Mouse (Mus musculus) limb, embryonic 10.5 days (tissue): ENCODE measurements at regions not wholly inside any gene's neighbourhood (a gene's known extent, or its start where the extent isn't known, plus 50 kb on each side); places are given as distances from the start of the nearest gene placed in this dataset.

Source experiments
- DNase-seq: peaks from one replicate; pipeline ENCODE4 v3.0.0-alpha.2; 2017; ENCODE audit warnings: low spot score
- H3K27ac ChIP-seq: fragments of 300-500 bp; sonication (generic); 2 replicates; pipeline ENCODE4 v1.5.1; 2016; ENCODE audit warnings: mild to moderate bottlenecking
- H3K27me3 ChIP-seq: fragments of 300-500 bp; sonication (generic); 2 replicates; pipeline ENCODE4 v1.6.1; 2016; ENCODE audit warnings: low read depth, mild to moderate bottlenecking; ENCODE audit not compliant: poor library complexity, severe bottlenecking
- H3K36me3 ChIP-seq: fragments of 300-500 bp; sonication (generic); 2 replicates; pipeline ENCODE4 v1.6.1; 2016; ENCODE audit warnings: mild to moderate bottlenecking, moderate library complexity
- H3K4me1 ChIP-seq: fragments of 300-500 bp; sonication (generic); 2 replicates; pipeline ENCODE4 v1.6.1; 2016
- H3K4me3 ChIP-seq: fragments of 300-500 bp; sonication (generic); 2 replicates; pipeline ENCODE4 v1.5.1; 2016; ENCODE audit warnings: mild to moderate bottlenecking, moderate library complexity
- H3K9me3 ChIP-seq: fragments of 300-500 bp; sonication (generic); replicated peaks from 2 replicates; pipeline ENCODE4 v1.6.1; 2016; ENCODE audit warnings: mild to moderate bottlenecking
- WGBS: fragments of 180-500 bp; shearing (Covaris S2); methylation state at CpG from one replicate; pipeline ENCODE4 v1.1.7; 2016; 5-methylcytosine and 5-hydroxymethylcytosine counted together

GRCm38 (mm10) chr8:103809140-103809539, 292.3 kb upstream of the Cdh5 start:
- peaks cover 24% of the 10 kb centered on the region for H3K4me1 ChIP-seq
- no peak overlapping the region for H3K4me3 ChIP-seq
- no peak overlapping the region for H3K27ac ChIP-seq
- 60% methylated on average over 7 of the region's 7 CpGs for WGBS
- no peaks in the 10 kb centered on the region for H3K27me3 ChIP-seq
- H3K9me3 ChIP-seq: no peaks in the 10 kb centered on the region
- peak; percentile 49 for DNase-seq
- H3K36me3 ChIP-seq: no peaks in the 10 kb centered on the region

GRCm38 (mm10) chr8:103813954-103814591, 287.4 kb upstream of the Cdh5 start:
- 56% methylated on average over 10 of the region's 10 CpGs for WGBS
- Histone ChIP-seq H3K36me3 (no peaks in the 10 kb centered on the region), H3K4me3 (no peak overlapping the region), H3K9me3 (no peaks in the 10 kb centered on the region), H3K27ac (peak overlapping the region; percentile 79), H3K27me3 (no peaks in the 10 kb centered on the region), H3K4me1 (peaks cover 44% of the 10 kb centered on the region)
- no peak for DNase-seq

GRCm38 (mm10) chr8:103816101-103816894, 285.1 kb upstream of the Cdh5 start:
- Histone ChIP-seq H3K4me3 (no peak overlapping the region), H3K9me3 (no peaks in the 10 kb centered on the region), H3K27ac (peak overlapping the region; percentile 79), H3K36me3 (no peaks in the 10 kb centered on the region), H3K27me3 (no peaks in the 10 kb centered on the region), H3K4me1 (peaks cover 41% of the 10 kb centered on the region)
- no peak for DNase-seq
- WGBS: 78% methylated on average over 15 of the region's 15 CpGs

- no peaks in the 10 kb centered on the region for H3K36me3 ChIP-seq
- 87% methylated on average over 7 of the region's 7 CpGs for WGBS
- no peak overlapping the region for H3K4me3 ChIP-seq
- no peaks in the 10 kb centered on the region for H3K27me3 ChIP-seq
- no peak overlapping the region for H3K27ac ChIP-seq
- no peaks in the 10 kb centered on the region for H3K9me3 ChIP-seq
- peaks cover 8% of the 10 kb centered on the region; the same call in 1 of the 2 replicates for H3K4me1 ChIP-seq
- no peak for DNase-seq
Measured at GRCm38 (mm10) chr8:103823541-103823940, 277.9 kb upstream of the Cdh5 start.

GRCm38 (mm10) chr8:103824747-103825146, 276.7 kb upstream of the Cdh5 start:
- 24% methylated on average over 1 of the region's 1 CpGs for WGBS
- Histone ChIP-seq H3K4me3 (no peak overlapping the region), H3K27me3 (no peaks in the 10 kb centered on the region), H3K4me1 (peaks cover 8% of the 10 kb centered on the region; the same call in 1 of the 2 replicates), H3K36me3 (no peaks in the 10 kb centered on the region), H3K27ac (no peak overlapping the region), H3K9me3 (no peaks in the 10 kb centered on the region)
- no peak for DNase-seq

GRCm38 (mm10) chr8:103825289-103825688, 276.1 kb upstream of the Cdh5 start:
- Histone ChIP-seq H3K9me3 (no peaks in the 10 kb centered on the region), H3K27me3 (no peaks in the 10 kb centered on the region), H3K4me3 (no peak overlapping the region), H3K36me3 (no peaks in the 10 kb centered on the region), H3K4me1 (peaks cover 8% of the 10 kb centered on the region; the same call in 1 of the 2 replicates), H3K27ac (no peak overlapping the region)
- 72% methylated on average over 3 of the region's 3 CpGs for WGBS
- DNase-seq: no peak

- Histone ChIP-seq H3K4me1 (no peaks in the 10 kb centered on the region), H3K4me3 (no peak overlapping the region), H3K36me3 (no peaks in the 10 kb centered on the region), H3K27ac (no peak overlapping the region), H3K9me3 (no peaks in the 10 kb centered on the region), H3K27me3 (no peaks in the 10 kb centered on the region)
- 92% methylated on average over 3 of the region's 3 CpGs for WGBS
- no peak for DNase-seq
Measured at GRCm38 (mm10) chr8:103830416-103830815, 271.0 kb upstream of the Cdh5 start.

- Histone ChIP-seq H3K27me3 (no peaks in the 10 kb centered on the region), H3K9me3 (no peaks in the 10 kb centered on the region), H3K4me1 (no peaks in the 10 kb centered on the region), H3K36me3 (no peaks in the 10 kb centered on the region), H3K27ac (no peak overlapping the region), H3K4me3 (no peak overlapping the region)
- no peak for DNase-seq
- 92% methylated on average over 4 of the region's 4 CpGs for WGBS
Measured at GRCm38 (mm10) chr8:103839990-103840389, 261.4 kb upstream of the Cdh5 start.

GRCm38 (mm10) chr8:103845964-103846363, 255.5 kb upstream of the Cdh5 start:
- H3K27me3 ChIP-seq: no peaks in the 10 kb centered on the region
- DNase-seq: no peak
- no peaks in the 10 kb centered on the region for H3K4me1 ChIP-seq
- WGBS: 91% methylated on average over 1 of the region's 1 CpGs
- no peaks in the 10 kb centered on the region for H3K9me3 ChIP-seq
- H3K36me3 ChIP-seq: no peaks in the 10 kb centered on the region
- H3K4me3 ChIP-seq: no peak overlapping the region
- H3K27ac ChIP-seq: no peak overlapping the region

GRCm38 (mm10) chr8:103846382-103846976, 254.9 kb upstream of the Cdh5 start:
- no peak overlapping the region for H3K27ac ChIP-seq
- H3K9me3 ChIP-seq: no peaks in the 10 kb centered on the region
- DNase-seq: no peak
- 71% methylated on average over 10 of the region's 10 CpGs for WGBS
- no peaks in the 10 kb centered on the region for H3K4me1 ChIP-seq
- H3K4me3 ChIP-seq: no peak overlapping the region
- H3K27me3 ChIP-seq: no peaks in the 10 kb centered on the region
- H3K36me3 ChIP-seq: no peaks in the 10 kb centered on the region

- Histone ChIP-seq H3K27ac (no peak overlapping the region), H3K4me3 (no peak overlapping the region), H3K36me3 (no peaks in the 10 kb centered on the region), H3K4me1 (no peaks in the 10 kb centered on the region), H3K9me3 (no peaks in the 10 kb centered on the region), H3K27me3 (no peaks in the 10 kb centered on the region)
- DNase-seq: no peak
- WGBS: 89% methylated on average over 2 of the region's 2 CpGs
Measured at GRCm38 (mm10) chr8:103849785-103850184, 251.6 kb upstream of the Cdh5 start.

GRCm38 (mm10) chr8:103851286-103851685, 250.1 kb upstream of the Cdh5 start:
- Histone ChIP-seq H3K27me3 (no peaks in the 10 kb centered on the region), H3K4me3 (no peak overlapping the region), H3K36me3 (no peaks in the 10 kb centered on the region), H3K27ac (no peak overlapping the region), H3K4me1 (no peaks in the 10 kb centered on the region), H3K9me3 (no peaks in the 10 kb centered on the region)
- no peak for DNase-seq
- 80% methylated on average over 8 of the region's 8 CpGs for WGBS

GRCm38 (mm10) chr8:103853048-103853447, 248.4 kb upstream of the Cdh5 start:
- H3K4me1 ChIP-seq: no peaks in the 10 kb centered on the region
- no peaks in the 10 kb centered on the region for H3K27me3 ChIP-seq
- no peaks in the 10 kb centered on the region for H3K9me3 ChIP-seq
- H3K4me3 ChIP-seq: no peak overlapping the region
- 97% methylated on average over 4 of the region's 4 CpGs for WGBS
- H3K36me3 ChIP-seq: no peaks in the 10 kb centered on the region
- no peak overlapping the region for H3K27ac ChIP-seq
- no peak for DNase-seq
